Mouse (Mus musculus) lung, adult 2 months (tissue): ENCODE results near the gene Sorl1.

Experiments used
- CTCF ChIP-seq: fragments of 200-500 bp; IDR thresholded peaks from 2 replicates; pipeline ENCODE4 v1.5.1; 2011; ENCODE audit warnings: mild to moderate bottlenecking, low read length, control low read depth; ENCODE audit not compliant: insufficient read depth
- POLR2A ChIP-seq: fragments of 200-500 bp; IDR thresholded peaks from 2 replicates; pipeline ENCODE4 v1.6.1; 2011; ENCODE audit warnings: low read depth, mild to moderate bottlenecking, control low read depth, low read length, borderline replicate concordance; ENCODE audit errors: extremely low read depth

DNA sequence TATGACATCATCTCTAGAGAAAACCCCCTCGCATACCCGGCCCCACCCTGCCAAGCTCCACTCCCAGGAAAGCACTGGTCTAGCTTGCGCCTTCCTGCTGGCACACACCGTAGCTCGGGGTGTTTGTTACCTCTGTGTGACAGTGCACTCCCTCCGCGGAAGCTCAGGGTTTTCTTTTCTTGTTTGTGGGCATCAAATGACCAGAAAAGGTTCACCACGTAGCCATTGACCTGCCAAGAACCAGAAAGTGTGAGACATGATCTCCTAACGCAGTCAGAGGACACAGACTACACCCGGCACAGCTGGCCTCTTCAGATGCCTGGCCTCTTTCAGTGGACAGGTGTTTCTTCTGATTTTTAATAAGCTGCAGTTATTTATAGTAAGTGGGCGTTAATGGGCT lies 139.8 kb downstream of the Sorl1 start:
- TF ChIP-seq POLR2A, result no peak
- no peak for TF ChIP-seq CTCF
